Mouse (Mus musculus): Measurements from ENCODE around the gene Map1lc3b. TPM values are rescaled to one million over a fixed set of nuclear protein-coding genes. Genes with fewer than 3 reads are reported as not detected.
A peak's percentile ranks its signal among the peaks of the same experiment; 100 is the strongest.

Gene Map1lc3b
- total RNA-seq, 2 experiments from 2014 or later, result 194 to 282 TPM

- ATAC-seq (replicated peaks; ENCODE audit: low FRiP score, poor library complexity, severe bottlenecking), result no peak
These were observed 9.7 kb downstream of the Map1lc3b start for GRCm38 (mm10) chr8:121599842-121600241.

DNA sequence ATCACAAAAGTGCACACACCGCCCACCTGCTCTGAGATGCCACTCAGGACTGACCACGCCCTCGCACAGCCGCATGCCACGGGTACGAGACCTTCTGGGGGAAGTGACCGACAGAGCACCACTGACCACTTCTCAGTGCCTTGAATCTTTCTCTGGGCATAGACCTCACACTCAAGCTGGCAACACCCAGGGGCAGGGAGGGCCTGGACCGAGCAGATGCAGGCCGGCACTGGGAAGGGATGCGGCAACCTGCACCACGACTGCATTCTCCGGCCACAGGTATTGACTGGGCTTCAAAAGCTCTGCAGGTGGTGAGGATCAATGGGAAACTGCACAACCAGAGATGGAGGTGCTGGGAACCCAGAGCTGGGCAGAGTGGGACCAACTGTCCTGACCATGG, 12.2 kb downstream of the Map1lc3b start:
- ATAC-seq (replicated peaks; ENCODE audit: low FRiP score, poor library complexity, severe bottlenecking), result no peak

- peak; percentile 47 for ATAC-seq (replicated peaks; ENCODE audit: low FRiP score, poor library complexity, severe bottlenecking)
These were observed 12.7 kb downstream of the Map1lc3b start for GRCm38 (mm10) chr8:121602860-121603259.

DNA sequence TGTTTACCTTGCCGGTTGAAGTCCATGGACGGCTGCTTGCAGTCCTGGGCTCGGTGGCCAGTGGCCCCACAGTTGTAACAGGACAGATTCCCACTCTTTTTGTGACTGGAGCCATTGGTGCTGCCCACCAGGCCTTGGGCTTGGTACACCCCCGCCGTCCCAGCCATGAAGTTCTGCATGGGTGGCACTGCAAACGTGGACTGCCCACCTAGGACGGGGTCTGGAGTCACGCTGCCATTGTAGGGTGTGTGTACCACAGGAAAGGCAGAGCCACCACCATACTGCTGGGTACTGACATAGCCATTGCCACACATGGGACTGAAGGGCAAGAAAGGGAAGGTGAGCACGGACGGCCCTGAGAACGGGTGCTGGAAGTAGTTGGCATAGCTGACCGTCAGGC, 13.6 kb downstream of the Map1lc3b start:
- ATAC-seq (replicated peaks; ENCODE audit: low FRiP score, poor library complexity, severe bottlenecking), result no peak

DNA sequence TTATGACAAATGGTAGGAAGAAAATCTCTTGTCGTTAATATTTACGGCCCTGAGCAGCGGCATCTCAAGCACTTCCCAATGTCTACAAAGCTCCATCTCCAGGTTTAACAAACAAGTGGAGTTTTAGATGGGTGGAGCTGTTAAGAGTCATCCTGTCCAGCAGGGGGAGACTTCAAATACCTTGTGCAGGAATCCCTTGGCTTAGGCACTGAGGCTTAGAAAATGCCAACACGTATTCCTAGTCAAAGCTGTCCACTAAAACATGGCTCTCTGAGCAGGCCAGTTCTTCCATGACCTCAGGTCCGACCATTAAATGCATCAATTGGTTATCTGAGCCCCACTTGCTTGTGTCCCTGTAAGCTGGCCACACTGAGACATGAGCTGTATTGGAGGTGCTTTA, 17.5 kb downstream of the Map1lc3b start:
- no peak for ATAC-seq (replicated peaks; ENCODE audit: low FRiP score, poor library complexity, severe bottlenecking)

- no peak for ATAC-seq (replicated peaks; ENCODE audit: low FRiP score, poor library complexity, severe bottlenecking)
These were observed 19.1 kb downstream of the Map1lc3b start for GRCm38 (mm10) chr8:121609251-121609650.

DNA sequence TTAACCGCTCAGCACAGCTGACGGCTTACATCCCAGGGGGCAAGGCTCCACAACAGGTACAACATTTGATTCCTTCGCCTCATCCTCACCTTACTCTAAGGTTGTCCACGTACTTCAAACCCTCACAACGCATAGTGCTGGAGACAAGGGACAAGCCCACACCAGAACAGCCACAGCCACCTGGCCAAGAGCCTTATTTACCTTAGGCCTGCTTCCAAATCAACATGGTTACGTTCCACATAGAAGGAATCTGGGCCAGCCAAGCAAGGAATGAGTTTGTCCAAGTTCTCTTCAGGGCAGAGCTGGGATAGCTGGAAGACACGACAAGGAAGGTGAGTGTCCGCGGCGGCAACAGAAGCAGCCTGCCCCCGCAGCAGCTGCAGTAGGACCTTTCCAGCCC, 19.8 kb downstream of the Map1lc3b start:
- ATAC-seq (replicated peaks; ENCODE audit: low FRiP score, poor library complexity, severe bottlenecking), result no peak

- ATAC-seq (replicated peaks; ENCODE audit: low FRiP score, poor library complexity, severe bottlenecking), result no peak
These were observed 23.3 kb downstream of the Map1lc3b start for GRCm38 (mm10) chr8:121613419-121613818.

- ATAC-seq (replicated peaks; ENCODE audit: low FRiP score, poor library complexity, severe bottlenecking), result no peak
These were observed 29.3 kb downstream of the Map1lc3b start for GRCm38 (mm10) chr8:121619401-121619995.

DNA sequence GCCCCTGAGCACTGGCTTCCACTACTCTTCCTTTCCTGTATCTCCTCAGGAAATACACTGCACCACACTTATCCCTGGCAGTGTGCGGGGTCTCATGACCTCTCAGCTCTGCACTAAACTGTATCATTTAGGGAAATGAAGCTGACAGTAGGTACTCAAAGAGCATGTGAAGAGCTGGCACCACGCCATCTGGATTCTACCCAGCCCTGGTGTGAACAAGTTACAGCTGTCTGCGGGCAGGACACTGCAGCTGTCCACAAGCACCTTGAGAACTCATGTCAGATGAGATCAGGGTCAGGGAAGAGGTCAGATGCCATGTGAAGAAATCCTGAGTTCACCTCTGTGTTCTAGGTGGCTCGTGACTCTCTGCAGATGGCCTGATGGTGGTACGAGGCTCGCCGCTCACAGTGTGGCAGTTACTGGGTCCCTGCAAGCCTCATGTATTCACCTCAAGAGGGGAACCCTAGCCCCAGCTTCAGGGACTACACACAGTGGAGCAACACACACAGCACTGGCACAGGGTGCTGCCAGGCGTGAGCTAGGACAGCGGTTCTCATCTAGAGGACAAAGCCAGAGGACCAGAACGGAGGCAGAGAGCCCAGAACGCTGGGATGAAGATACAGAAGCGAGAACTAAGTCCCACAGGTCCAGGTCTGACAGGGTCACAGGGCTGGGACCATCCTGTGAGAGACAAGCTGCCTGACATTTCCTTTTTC, 30.8 kb downstream of the Map1lc3b start:
- ATAC-seq (replicated peaks; ENCODE audit: low FRiP score, poor library complexity, severe bottlenecking), result no peak

DNA sequence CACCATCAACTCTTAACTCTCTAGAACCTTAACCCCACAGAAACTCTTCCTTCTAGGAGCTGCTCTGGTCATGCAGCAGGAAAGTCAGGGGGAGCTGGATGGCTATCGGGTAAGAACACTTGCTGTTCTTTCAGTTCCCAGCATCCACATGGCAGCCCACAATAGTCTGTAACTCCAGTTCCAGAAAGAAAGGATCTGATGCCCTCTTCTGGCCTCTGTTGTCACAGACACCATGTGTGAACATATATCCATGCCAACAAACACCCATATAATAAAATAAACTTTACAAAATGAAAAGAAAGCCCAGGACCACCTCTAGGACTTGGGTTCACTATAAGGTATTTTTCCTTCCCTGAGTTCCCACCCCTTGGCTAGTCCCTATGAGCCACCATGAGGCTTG, 31.7 kb downstream of the Map1lc3b start:
- ATAC-seq (replicated peaks; ENCODE audit: low FRiP score, poor library complexity, severe bottlenecking), result no peak

DNA sequence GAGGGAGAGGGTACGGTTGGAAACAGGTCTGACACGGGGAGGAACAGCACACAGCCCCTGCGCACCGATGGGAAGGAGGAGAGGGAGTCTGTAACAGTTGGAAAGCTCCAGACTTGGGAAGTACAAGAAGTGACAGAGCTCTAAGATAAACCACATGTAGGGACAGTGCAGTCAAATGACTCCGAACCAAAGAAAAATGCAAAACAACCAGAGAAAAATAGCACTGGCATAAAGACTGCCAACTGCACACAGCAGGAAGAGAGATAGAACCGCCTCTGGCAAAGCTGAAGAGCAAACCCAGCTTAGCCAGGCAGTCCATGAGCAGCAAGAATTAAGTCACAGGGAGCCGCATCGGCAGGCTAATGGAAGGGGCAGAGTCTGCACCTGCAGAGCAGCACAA, 32.9 kb downstream of the Map1lc3b start:
- ATAC-seq (replicated peaks; ENCODE audit: low FRiP score, poor library complexity, severe bottlenecking), result no peak

- ATAC-seq (replicated peaks; ENCODE audit: low FRiP score, poor library complexity, severe bottlenecking), result no peak
These were observed 38.5 kb downstream of the Map1lc3b start for GRCm38 (mm10) chr8:121628681-121629080.

DNA sequence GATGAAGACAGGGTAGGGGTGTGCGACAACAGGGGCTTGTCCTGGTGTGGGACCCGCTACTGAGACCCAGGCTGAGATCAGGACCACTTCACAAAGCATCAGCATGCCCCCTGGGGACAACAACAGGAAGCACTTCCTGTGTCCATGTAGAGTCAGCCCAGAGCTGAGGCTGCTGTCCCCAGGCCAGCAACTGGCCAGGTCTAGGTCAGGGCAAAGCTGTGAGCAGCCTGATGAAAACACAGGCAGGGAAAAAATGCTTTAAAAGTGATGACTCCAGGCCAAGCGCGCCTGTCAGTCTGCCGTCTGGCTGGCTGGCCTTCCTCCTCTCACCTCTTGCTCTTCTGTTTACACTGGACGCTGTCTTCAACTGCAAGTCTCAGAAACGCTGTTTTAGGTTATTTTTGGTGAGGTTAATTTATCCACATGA, 41.5 kb downstream of the Map1lc3b start:
- no peak for ATAC-seq (replicated peaks; ENCODE audit: low FRiP score, poor library complexity, severe bottlenecking)

GRCm38 (mm10) chr8:121632401-121632800, 42.2 kb downstream of the Map1lc3b start:
- no peak for ATAC-seq (replicated peaks; ENCODE audit: low FRiP score, poor library complexity, severe bottlenecking)

GRCm38 (mm10) chr8:121635534-121635933, 45.4 kb downstream of the Map1lc3b start:
- no peak for ATAC-seq (replicated peaks; ENCODE audit: low FRiP score, poor library complexity, severe bottlenecking)

- no peak for ATAC-seq (replicated peaks; ENCODE audit: low FRiP score, poor library complexity, severe bottlenecking)
These were observed 46.0 kb downstream of the Map1lc3b start for GRCm38 (mm10) chr8:121636180-121636579.

GRCm38 (mm10) chr8:121642804-121643203, 52.6 kb downstream of the Map1lc3b start:
- no peak for ATAC-seq (replicated peaks; ENCODE audit: low FRiP score, poor library complexity, severe bottlenecking)

DNA sequence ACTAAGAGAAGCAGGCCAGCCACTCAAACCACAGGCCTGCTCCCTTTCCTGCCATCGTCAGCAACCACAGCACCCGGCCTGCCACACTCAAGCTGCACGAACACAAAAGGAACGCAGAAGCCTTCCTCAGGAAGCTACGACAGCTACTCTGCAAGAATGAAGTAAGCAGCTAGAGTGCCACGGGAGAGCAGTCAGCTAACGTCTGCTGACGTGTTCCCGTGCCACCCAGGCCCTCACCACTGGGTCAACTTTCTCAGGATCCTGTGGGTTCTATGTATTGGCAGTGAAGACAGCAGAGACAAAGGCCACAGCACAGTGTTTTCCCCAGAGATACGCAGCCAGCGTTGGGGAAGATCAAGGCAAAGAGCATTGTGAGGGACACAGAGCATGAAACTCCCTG, 53.2 kb downstream of the Map1lc3b start:
- ATAC-seq (replicated peaks; ENCODE audit: low FRiP score, poor library complexity, severe bottlenecking), result no peak

- no peak for ATAC-seq (replicated peaks; ENCODE audit: low FRiP score, poor library complexity, severe bottlenecking)
These were observed 57.5 kb downstream of the Map1lc3b start for GRCm38 (mm10) chr8:121647511-121648215.
